Mouse (Mus musculus): ENCODE data around the gene Arl11. TPM values are rescaled to one million over a fixed set of nuclear protein-coding genes. Genes with fewer than 3 reads are reported as not detected.

The Arl11 gene
- polyA plus RNA-seq, 1 experiment: not detected

- TF ChIP-seq GATA1 (IDR thresholded peaks at IDR 0.05; ENCODE audit: low read length): no peak
Measured at GRCm38 (mm10) chr14:61310963-61311362, 1.4 kb downstream of the Arl11 start.

GRCm38 (mm10) chr14:61316861-61317260 is 7.3 kb downstream of the Arl11 start:
- TF ChIP-seq GATA1 (IDR thresholded peaks at IDR 0.05; ENCODE audit: low read length): no peak

GRCm38 (mm10) chr14:61320765-61321164 is 11.2 kb downstream of the Arl11 start:
- no peak for TF ChIP-seq GATA1 (IDR thresholded peaks at IDR 0.05; ENCODE audit: low read length)

GRCm38 (mm10) chr14:61321200-61321599 is 11.6 kb downstream of the Arl11 start:
- no peak for TF ChIP-seq GATA1 (IDR thresholded peaks at IDR 0.05; ENCODE audit: low read length)

- no peak for TF ChIP-seq GATA1 (IDR thresholded peaks at IDR 0.05; ENCODE audit: low read length)
Measured at GRCm38 (mm10) chr14:61322740-61323139, 13.2 kb downstream of the Arl11 start.

- TF ChIP-seq GATA1 (IDR thresholded peaks at IDR 0.05; ENCODE audit: low read length): no peak
Measured at GRCm38 (mm10) chr14:61327618-61328450, 18.3 kb downstream of the Arl11 start.

GRCm38 (mm10) chr14:61330591-61330990 is 21.0 kb downstream of the Arl11 start:
- TF ChIP-seq GATA1 (IDR thresholded peaks at IDR 0.05; ENCODE audit: low read length): no peak

GRCm38 (mm10) chr14:61330996-61331561 is 21.5 kb downstream of the Arl11 start:
- no peak for TF ChIP-seq GATA1 (IDR thresholded peaks at IDR 0.05; ENCODE audit: low read length)

- no peak for TF ChIP-seq GATA1 (IDR thresholded peaks at IDR 0.05; ENCODE audit: low read length)
Measured at GRCm38 (mm10) chr14:61339381-61339780, 29.8 kb downstream of the Arl11 start.

- no peak for TF ChIP-seq GATA1 (IDR thresholded peaks at IDR 0.05; ENCODE audit: low read length)
Measured at GRCm38 (mm10) chr14:61344590-61344989, 35.0 kb downstream of the Arl11 start.

GRCm38 (mm10) chr14:61346827-61347698 is 37.5 kb downstream of the Arl11 start:
- TF ChIP-seq GATA1 (IDR thresholded peaks at IDR 0.05; ENCODE audit: low read length): no peak

- no peak for TF ChIP-seq GATA1 (IDR thresholded peaks at IDR 0.05; ENCODE audit: low read length)
Measured at GRCm38 (mm10) chr14:61349876-61350275, 40.3 kb downstream of the Arl11 start.

GRCm38 (mm10) chr14:61350808-61351207 is 41.3 kb downstream of the Arl11 start:
- no peak for TF ChIP-seq GATA1 (IDR thresholded peaks at IDR 0.05; ENCODE audit: low read length)

GRCm38 (mm10) chr14:61354251-61355235 is 45.0 kb downstream of the Arl11 start:
- no peak for TF ChIP-seq GATA1 (IDR thresholded peaks at IDR 0.05; ENCODE audit: low read length)
